Mouse (Mus musculus) cortical plate, adult 2 months (tissue): ENCODE measurements at regions not wholly inside any gene's neighbourhood (a gene's known extent, or its start where the extent isn't known, plus 50 kb on each side); places are given as distances from the start of the nearest gene placed in this dataset.

Source experiments
- CTCF ChIP-seq: fragments of 200-500 bp; IDR thresholded peaks from 2 replicates; pipeline ENCODE4 v1.5.1; 2011; ENCODE audit warnings: mild to moderate bottlenecking, control low read depth, low read length; ENCODE audit not compliant: insufficient read depth; ENCODE audit errors: extremely low read depth
- POLR2A ChIP-seq: fragments of 200-500 bp; IDR thresholded peaks from 2 replicates; pipeline ENCODE4 v1.6.1; 2011; ENCODE audit warnings: mild to moderate bottlenecking, low read length, control low read depth; ENCODE audit not compliant: insufficient read depth; ENCODE audit errors: extremely low read depth

DNA sequence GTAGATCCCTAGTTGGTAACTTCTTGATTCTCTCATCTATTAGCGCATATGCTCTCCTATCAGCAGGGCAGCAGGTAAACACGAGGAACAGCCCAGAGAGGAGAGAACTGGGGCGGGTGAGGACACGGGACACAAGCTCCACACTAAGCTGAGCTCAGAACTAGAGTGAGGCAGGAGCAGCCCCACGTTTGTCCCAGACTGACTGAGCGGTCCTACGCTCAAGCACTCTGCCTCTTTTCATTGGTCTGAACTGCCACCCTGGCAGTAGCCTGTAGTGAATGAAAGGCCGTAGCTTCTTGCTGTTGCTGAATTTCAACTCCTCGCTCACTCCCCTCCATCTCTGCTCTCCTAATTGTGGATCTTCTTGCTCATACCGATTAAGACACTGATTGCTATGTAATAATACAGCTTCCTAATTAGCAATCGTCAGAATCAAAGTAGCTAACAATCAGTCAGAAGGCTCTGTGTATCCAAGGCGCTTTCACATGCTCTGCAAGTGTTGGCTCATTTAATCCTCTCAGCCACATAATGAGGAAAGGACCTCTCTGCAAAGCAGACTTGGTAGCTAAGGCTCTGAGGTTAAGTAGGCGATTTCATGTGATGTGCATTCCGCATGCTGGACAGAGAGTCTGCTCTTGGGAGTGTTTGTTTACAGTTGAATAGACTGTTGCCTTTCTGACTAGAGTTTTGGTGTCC lies 77.1 kb downstream of the Thnsl1 start:
- TF ChIP-seq CTCF (no peak), POLR2A (no peak)
